Mouse (Mus musculus) intestine, postnatal 0 days (tissue): ENCODE measurements around the gene Plppr4. TPM values are rescaled to one million over a fixed set of nuclear protein-coding genes. Genes with fewer than 3 reads are reported as not detected.

Source experiments
- ATAC-seq: fragments of 200-750 bp; cut with Nextera tagmentation; 2 replicates; pipeline ENCODE4 v1.8.0; 2017; ENCODE audit warnings: mild to moderate bottlenecking, moderate TSS enrichment, moderate library complexity
- H3K27ac ChIP-seq: fragments of 300-500 bp; sonication (generic); 2 replicates; pipeline ENCODE4 v1.5.1; 2014; ENCODE audit warnings: mild to moderate bottlenecking, low read depth, low read length, moderate library complexity
- H3K27me3 ChIP-seq: fragments of 300-500 bp; sonication (generic); replicated peaks from 2 replicates; pipeline ENCODE4 v1.6.1; 2014; ENCODE audit warnings: low read length, mixed read lengths; ENCODE audit not compliant: control insufficient read depth, insufficient read depth
- H3K36me3 ChIP-seq: fragments of 300-500 bp; sonication (generic); 2 replicates; pipeline ENCODE4 v1.6.1; 2014; ENCODE audit warnings: mild to moderate bottlenecking, moderate library complexity; ENCODE audit not compliant: control insufficient read depth, insufficient read depth
- H3K4me1 ChIP-seq: fragments of 300-500 bp; sonication (generic); replicated peaks from 2 replicates; pipeline ENCODE4 v1.6.1; 2014; ENCODE audit warnings: antibody characterized with exemption, low read length, mixed read lengths; ENCODE audit not compliant: control insufficient read depth, insufficient read depth
- H3K4me2 ChIP-seq: fragments of 300-500 bp; sonication (generic); replicated peaks from 2 replicates; pipeline ENCODE4 v1.6.1; 2014; ENCODE audit warnings: low read depth, mild to moderate bottlenecking, moderate library complexity
- H3K4me3 ChIP-seq: fragments of 300-500 bp; sonication (generic); 2 replicates; pipeline ENCODE4 v1.5.1; 2014; ENCODE audit warnings: low read depth, low read length
- H3K9ac ChIP-seq: fragments of 300-500 bp; sonication (generic); 2 replicates; pipeline ENCODE4 v1.6.1; 2014; ENCODE audit warnings: mild to moderate bottlenecking, low read depth, low read length
- H3K9me3 ChIP-seq: fragments of 300-500 bp; sonication (generic); 2 replicates; pipeline ENCODE4 v1.6.1; 2016; ENCODE audit warnings: mixed run types; ENCODE audit not compliant: control insufficient read depth
- CTCF ChIP-seq: sonication (generic); IDR thresholded peaks from 2 replicates; pipeline ENCODE4 v1.5.1; 2016; ENCODE audit warnings: low read depth, mild to moderate bottlenecking, control low read depth, antibody characterized with exemption, moderate library complexity
- WGBS: fragments of 180-500 bp; shearing (Covaris S2); extraction: QIAGEN DNeasy Blood & Tissue Kit; methylation state at CpG from one replicate; pipeline ENCODE4 v1.1.7; 2014; 5-methylcytosine and 5-hydroxymethylcytosine counted together
- polyA plus RNA-seq: library from polyadenylated mRNA; unstranded; fragments of >200 nt; fragmentation: Nextera tagmentation; extraction: Ambion mirVana; gene quantifications from 2 replicates; pipeline ENCODE4 v1.2.1, GENCODE M21; 2015

Plppr4 gene
- polyA plus RNA-seq, 1 experiment from 2014 or later, result 0.40 TPM

DNA sequence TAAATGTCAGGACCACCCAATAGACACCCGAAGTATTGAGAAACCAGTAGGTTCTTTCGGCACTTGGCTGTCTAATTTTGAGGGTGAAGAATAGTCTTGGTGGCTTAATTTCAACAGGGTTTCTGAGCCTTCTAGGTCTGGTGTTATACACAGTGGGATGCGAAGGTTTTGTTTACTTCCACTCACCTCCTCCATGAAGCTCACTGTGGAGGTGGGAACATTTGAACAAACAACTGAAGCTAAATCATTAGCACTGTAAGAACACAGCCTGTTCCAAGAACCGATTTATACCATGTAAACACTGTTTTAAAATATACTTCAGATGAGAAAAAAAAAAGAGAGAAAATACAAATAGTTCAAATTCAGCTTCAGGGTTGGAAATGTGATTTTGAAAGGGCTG lies 47.3 kb downstream of the Plppr4 start:
- no peaks in the 10 kb centered on the region for H3K9me3 ChIP-seq
- H3K4me3 ChIP-seq, result no peak overlapping the region
- no peak overlapping the region for H3K27ac ChIP-seq
- no peaks in the 10 kb centered on the region for H3K4me1 ChIP-seq
- ATAC-seq, result no peak
- H3K27me3 ChIP-seq, result no peaks in the 10 kb centered on the region
- H3K4me2 ChIP-seq, result no peak overlapping the region
- WGBS, result 74% methylated on average over 4 of the region's 4 CpGs
- no peak overlapping the region for H3K9ac ChIP-seq
- H3K36me3 ChIP-seq, result no peaks in the 10 kb centered on the region
- no peak for TF ChIP-seq CTCF

DNA sequence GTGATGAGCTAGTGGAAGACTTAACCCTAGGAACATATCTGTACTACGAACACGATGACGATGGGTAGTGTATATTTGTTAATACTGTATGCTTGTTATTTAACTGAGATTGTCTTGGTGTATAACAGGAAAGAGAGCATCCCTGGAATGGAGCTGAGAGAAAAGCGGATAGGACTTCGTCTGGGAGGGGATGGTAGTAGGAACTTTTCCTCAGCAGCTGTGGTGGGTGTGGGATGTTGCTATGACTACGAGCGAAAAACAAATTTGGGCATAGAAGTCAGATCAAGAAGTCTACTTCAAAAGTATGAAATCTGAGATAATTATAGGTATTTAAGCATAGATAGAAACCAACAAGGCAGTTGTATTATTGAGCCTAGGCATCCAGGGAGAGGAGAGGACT lies 48.6 kb downstream of the Plppr4 start:
- Histone ChIP-seq H3K4me3 (no peak overlapping the region), H3K27me3 (no peaks in the 10 kb centered on the region), H3K9ac (no peak overlapping the region), H3K4me1 (no peaks in the 10 kb centered on the region), H3K9me3 (no peaks in the 10 kb centered on the region), H3K27ac (no peak overlapping the region), H3K4me2 (no peak overlapping the region), H3K36me3 (no peaks in the 10 kb centered on the region)
- no peak for TF ChIP-seq CTCF
- 93% methylated on average over 7 of the region's 7 CpGs for WGBS
- no peak for ATAC-seq

DNA sequence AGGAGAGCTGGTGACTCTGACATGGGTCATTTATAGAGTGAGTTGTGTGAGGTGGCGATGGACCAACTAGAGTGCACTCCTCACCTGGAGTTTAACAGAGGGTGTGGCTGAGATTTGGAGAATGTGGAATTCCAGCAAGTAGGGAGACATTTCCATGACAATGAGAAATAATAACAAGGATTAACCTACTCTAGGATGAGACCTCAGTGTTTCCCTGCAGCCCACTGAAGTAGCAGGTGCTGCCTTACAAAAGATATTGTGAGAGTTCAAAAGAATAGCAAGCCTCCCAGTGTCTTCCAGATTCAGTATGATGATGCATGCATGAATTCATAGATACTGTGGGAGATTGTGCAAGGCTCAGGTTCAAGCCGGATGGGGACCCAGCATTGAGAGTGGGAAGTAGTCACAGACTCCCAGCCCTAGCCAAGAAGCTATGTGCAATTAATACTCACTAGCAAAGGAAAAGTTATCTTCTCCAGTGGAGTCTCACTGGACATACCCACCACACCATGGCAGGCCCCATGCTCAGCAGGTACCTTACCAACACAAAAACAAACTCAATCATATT lies 49.8 kb downstream of the Plppr4 start:
- no peak for ATAC-seq
- no peak overlapping the region for H3K4me2 ChIP-seq
- H3K27ac ChIP-seq, result no peak overlapping the region
- H3K4me1 ChIP-seq, result no peaks in the 10 kb centered on the region
- 79% methylated on average over 2 of the region's 2 CpGs for WGBS
- no peak overlapping the region for H3K9ac ChIP-seq
- no peaks in the 10 kb centered on the region for H3K9me3 ChIP-seq
- no peak for TF ChIP-seq CTCF
- H3K4me3 ChIP-seq, result no peak overlapping the region
- H3K36me3 ChIP-seq, result no peaks in the 10 kb centered on the region
- no peaks in the 10 kb centered on the region for H3K27me3 ChIP-seq

DNA sequence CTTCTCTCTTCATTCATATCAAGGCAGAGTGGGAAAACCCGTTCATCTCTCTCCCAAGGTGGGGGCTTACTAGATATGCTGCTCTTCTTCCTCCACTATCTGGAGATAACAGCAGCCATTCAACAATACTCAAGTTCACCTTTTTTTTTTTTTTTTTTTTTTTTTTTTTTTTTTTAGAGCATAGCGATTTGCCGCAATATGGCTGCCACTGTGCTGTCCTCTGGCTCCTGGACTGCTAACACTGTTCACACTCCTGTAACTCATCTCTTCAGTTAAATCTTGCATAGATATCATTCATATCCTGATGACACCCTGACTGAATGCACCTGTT lies 51.1 kb downstream of the Plppr4 start:
- WGBS, result 95% methylated on average over 3 of the region's 3 CpGs
- no peak for ATAC-seq

GRCm38 (mm10) chr3:117308895-117309579 lies 51.6 kb downstream of the Plppr4 start:
- H3K4me2 ChIP-seq, result no peak overlapping the region
- H3K36me3 ChIP-seq, result no peaks in the 10 kb centered on the region
- no peak overlapping the region for H3K27ac ChIP-seq
- no peak for TF ChIP-seq CTCF
- 84% methylated on average over 3 of the region's 3 CpGs for WGBS
- ATAC-seq, result no peak
- no peak overlapping the region for H3K4me3 ChIP-seq
- H3K9me3 ChIP-seq, result no peaks in the 10 kb centered on the region
- no peak overlapping the region for H3K9ac ChIP-seq
- no peaks in the 10 kb centered on the region for H3K27me3 ChIP-seq
- no peaks in the 10 kb centered on the region for H3K4me1 ChIP-seq

More for the DNA sequence above, 51.1 kb downstream of the Plppr4 start:
- H3K4me2 ChIP-seq, result no peak overlapping the region
- H3K27me3 ChIP-seq, result no peaks in the 10 kb centered on the region
- no peak overlapping the region for H3K27ac ChIP-seq
- H3K4me1 ChIP-seq, result no peaks in the 10 kb centered on the region
- H3K4me3 ChIP-seq, result no peak overlapping the region
- no peak for TF ChIP-seq CTCF
- no peak overlapping the region for H3K9ac ChIP-seq
- H3K9me3 ChIP-seq, result no peaks in the 10 kb centered on the region
- no peaks in the 10 kb centered on the region for H3K36me3 ChIP-seq

GRCm38 (mm10) chr3:117307555-117307954 lies 53.1 kb downstream of the Plppr4 start:
- Histone ChIP-seq H3K27me3 (no peaks in the 10 kb centered on the region), H3K36me3 (no peaks in the 10 kb centered on the region), H3K4me1 (no peaks in the 10 kb centered on the region), H3K4me3 (no peak overlapping the region), H3K27ac (no peak overlapping the region), H3K9me3 (no peaks in the 10 kb centered on the region), H3K9ac (no peak overlapping the region), H3K4me2 (no peak overlapping the region)
- ATAC-seq, result no peak
- TF ChIP-seq CTCF, result no peak
- WGBS, result 87% methylated on average over 4 of the region's 4 CpGs

GRCm38 (mm10) chr3:117304037-117304436 lies 56.6 kb downstream of the Plppr4 start:
- no peak overlapping the region for H3K27ac ChIP-seq
- WGBS, result 78% methylated on average over 2 of the region's 2 CpGs
- H3K9me3 ChIP-seq, result no peaks in the 10 kb centered on the region
- no peaks in the 10 kb centered on the region for H3K36me3 ChIP-seq
- H3K4me1 ChIP-seq, result no peaks in the 10 kb centered on the region
- no peak for ATAC-seq
- no peak for TF ChIP-seq CTCF
- no peaks in the 10 kb centered on the region for H3K27me3 ChIP-seq
- no peak overlapping the region for H3K4me2 ChIP-seq
- no peak overlapping the region for H3K4me3 ChIP-seq
- H3K9ac ChIP-seq, result no peak overlapping the region
